Mouse (Mus musculus) adrenal gland, postnatal 10 days (tissue): ENCODE data around the gene Maip1. TPM values are rescaled to one million over a fixed set of nuclear protein-coding genes. Genes with fewer than 3 reads are reported as not detected.

Source experiments
- DNase-seq: peaks from one replicate; pipeline ENCODE4 v3.0.0; 2021; ENCODE audit warnings: mixed read lengths
- long read RNA-seq, 2 experiments: library from polyadenylated mRNA; stranded (forward); transcript quantifications; one replicate each; pipeline ENCODE4 v2.0.0; 2021
- total RNA-seq, 2 experiments: library from RNA; stranded (reverse); gene quantifications; 2 replicates each; pipeline ENCODE4 v1.2.3; 2021

The Maip1 gene
- 10 to 100 TPM; 13.8 to 14.9 TPM for total RNA-seq
- long read RNA-seq, experiment 1, transcript Maip1-201 (5 exons, 3,540 nt), result major isoform, 70 of 71 reads
- long read RNA-seq, experiment 1, partial matches to known transcripts, result 0 of 71 reads
- long read RNA-seq, experiment 1, other reads (novel, unspliced or antisense), result 1 of 71 reads
- long read RNA-seq, experiment 2, transcript Maip1-201 (5 exons, 3,540 nt), result major isoform, 37 of 41 reads
- long read RNA-seq, experiment 2, partial matches to known transcripts, result 3 of 41 reads
- long read RNA-seq, experiment 2, other reads (novel, unspliced or antisense), result 1 of 41 reads

- DNase-seq, result peak; percentile 86
Observed at GRCm38 (mm10) chr1:57406187-57407151, at the start of gene Maip1, which contains the start of gene Tyw5. Gene Maip1, plus strand, starts transcription at chr1:57406328. Gene Tyw5, minus strand, starts transcription at chr1:57407101.

- DNase-seq, result no peak
Observed at GRCm38 (mm10) chr1:57358546-57358945, 47.6 kb upstream of the Maip1 start.

DNA sequence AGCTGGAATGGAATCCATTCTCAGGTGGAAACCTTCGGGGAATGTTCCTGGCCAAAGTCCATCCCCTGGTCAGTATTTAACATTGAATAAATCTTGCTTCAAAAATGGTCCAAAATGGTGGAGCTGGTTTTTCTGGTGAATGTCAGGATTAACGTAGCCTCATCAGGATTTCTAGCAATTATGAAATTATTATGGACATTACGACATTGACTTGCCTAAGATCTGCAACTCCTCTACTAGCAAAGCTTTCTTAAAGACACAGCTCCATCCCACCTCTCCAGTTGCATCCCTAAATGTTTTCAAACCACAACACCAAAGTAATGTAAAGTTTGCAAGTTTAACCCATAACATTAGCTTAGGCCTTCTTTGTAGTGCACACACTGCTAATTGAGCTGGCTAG lies 38.7 kb upstream of the Maip1 start:
- no peak for DNase-seq

- no peak for DNase-seq
Observed at GRCm38 (mm10) chr1:57369111-57369510, 37.0 kb upstream of the Maip1 start.

DNA sequence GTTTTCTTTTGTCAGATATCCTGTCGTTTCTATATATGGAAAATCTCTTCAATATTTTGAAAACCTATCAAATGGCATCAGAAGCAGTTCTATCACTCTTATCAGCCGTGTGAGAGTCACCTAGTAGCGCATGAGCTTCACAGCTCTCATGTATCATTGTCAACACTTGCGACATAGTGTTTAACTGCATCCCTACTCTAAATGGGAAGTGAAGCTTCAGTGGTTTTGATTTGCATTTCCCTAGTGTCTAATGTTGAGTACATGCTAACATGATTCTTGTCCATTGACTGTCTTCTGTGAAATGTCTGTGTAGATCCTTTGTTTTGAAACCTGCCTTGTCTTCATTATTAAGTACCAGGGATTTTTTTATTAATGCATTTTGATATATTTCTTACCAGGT lies 35.7 kb upstream of the Maip1 start:
- DNase-seq, result no peak

DNA sequence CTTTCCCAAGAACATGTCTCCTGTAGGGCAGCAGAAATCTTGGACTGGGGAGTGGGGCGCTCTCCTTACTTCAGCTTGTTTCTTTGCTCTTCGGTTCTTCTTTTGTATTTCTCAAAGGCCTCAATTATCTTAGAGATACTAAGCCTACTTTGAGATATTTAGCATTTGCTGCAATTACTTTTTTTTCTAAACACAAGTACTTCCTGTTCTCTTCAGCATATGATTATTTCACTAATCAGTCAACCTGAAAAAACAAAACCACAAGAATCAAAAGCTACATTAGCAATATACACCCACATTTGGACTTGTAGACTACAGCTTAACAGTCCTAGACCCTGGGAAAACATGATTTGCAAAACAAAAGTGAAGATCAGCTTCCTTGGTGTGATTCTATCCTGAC lies 30.9 kb upstream of the Maip1 start:
- DNase-seq, result no peak

DNA sequence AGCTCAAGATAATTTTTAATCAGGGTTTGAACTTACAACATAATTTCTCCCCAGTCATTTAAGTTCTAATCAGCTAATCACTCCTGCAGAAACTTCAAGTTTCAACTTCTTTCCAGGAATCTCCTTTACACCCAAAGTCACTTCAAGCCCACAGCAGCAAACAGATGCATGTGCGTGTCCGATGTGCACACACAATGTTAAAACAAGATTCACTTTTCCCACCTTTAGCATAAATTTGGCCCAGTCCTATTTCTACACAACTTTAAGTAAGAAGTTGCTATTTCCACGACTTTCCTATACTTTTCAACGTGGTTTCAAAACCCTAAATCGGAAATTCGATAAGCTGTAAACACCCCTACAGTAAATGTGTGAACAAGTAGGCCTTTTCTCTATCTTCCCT lies 29.3 kb upstream of the Maip1 start:
- no peak for DNase-seq

GRCm38 (mm10) chr1:57377376-57378341 lies 28.5 kb upstream of the Maip1 start, which contains the start of gene 1700066M21Rik:
Gene 1700066M21Rik, plus strand, starts transcription at chr1:57377620.
- DNase-seq, result peak; percentile 97

DNA sequence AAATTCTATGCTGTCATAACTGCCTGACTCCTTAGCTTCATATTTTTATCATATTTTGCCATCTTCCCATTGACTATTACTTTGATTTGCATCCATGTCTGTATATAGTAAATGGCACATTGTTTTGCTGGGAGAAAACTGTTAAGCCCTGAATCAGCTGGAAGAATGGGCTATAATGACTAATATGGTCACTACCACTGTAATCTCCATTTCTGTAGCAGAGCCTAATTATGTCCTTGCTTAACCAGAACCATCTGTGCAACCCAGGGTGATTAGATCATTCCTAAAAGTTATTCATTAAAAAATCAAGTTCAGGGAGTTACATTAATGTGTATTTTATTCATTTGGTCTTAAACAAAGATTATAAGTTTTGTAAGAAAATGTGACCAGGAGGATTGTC lies 19.6 kb upstream of the Maip1 start:
- no peak for DNase-seq

GRCm38 (mm10) chr1:57387876-57388275 lies 18.3 kb upstream of the Maip1 start:
- DNase-seq, result no peak

- no peak for DNase-seq
Observed at GRCm38 (mm10) chr1:57388402-57389155, 17.5 kb upstream of the Maip1 start.

DNA sequence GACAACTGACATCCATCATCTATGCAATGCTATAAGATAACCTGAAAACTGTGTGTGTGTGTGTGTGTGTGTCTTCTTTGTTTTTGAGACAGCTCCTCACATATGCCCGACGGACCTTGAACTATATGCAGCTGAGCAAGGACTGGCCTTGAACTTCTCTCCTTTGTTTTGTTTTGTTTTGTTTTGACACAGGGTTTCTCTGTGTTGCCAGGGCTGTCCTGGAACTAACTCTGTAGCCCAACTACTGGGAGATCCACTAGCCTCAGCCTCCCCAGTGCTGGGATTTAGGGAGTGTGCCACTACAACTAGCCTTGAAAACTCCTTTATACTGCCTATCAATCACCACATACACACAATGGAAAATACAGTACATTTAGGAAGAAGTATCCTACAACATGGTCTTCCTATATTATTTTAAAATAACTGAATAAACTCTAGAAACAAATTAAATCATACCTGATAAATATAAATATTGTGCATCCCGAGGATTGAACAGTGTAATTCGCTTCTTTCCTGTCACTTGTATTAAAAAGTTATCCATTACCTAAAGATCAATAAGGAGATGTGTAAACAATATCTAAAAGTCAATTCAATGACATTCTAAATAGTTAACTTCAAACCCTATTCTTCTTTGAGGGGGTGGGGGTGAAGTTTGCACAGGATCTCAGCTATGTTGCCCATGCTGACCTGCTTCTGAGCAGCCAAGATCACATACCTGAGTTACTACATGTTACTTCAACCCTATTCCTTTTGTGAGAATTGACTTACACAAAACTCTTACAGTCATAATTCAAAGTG lies 14.9 kb upstream of the Maip1 start:
- no peak for DNase-seq

GRCm38 (mm10) chr1:57392417-57392816 lies 13.7 kb upstream of the Maip1 start:
- DNase-seq, result peak; percentile 16

DNA sequence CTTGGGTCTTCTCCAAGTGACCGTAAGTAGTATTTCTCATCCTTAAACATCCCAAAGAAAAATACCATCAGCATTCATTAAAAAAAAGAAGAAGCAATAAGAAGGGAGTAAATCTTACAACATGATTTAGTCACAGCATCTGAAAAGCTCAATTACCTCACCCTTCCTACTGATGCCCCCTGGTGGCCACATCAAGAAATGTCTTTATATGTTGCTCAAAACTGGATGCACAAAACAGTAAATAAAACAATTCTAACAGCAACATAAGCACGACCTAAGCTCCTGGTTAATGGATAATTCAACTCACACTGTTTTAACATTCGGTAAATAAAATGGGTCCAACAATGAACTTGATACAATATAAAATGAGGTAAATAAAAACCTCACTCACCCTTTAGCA lies 12.1 kb upstream of the Maip1 start:
- peak; percentile 70 for DNase-seq

DNA sequence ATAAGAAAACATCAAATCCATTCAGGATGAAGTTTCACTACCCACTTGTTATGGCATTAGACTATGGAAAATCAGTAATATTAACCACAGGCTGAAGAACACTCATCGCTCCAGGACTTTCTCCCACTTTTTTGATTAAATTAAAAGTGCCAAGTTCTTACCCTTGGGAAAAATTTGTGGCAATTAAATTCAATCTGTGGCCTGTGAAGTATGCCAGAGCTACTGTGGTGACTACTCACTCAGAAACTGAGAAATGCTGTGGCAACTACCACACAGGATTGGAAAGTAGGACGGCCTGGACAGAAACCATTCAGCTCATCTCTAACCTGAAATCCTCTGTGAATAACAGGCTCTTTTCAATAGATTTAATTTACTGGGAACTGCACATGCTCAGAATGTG lies 5.8 kb upstream of the Maip1 start:
- no peak for DNase-seq

DNA sequence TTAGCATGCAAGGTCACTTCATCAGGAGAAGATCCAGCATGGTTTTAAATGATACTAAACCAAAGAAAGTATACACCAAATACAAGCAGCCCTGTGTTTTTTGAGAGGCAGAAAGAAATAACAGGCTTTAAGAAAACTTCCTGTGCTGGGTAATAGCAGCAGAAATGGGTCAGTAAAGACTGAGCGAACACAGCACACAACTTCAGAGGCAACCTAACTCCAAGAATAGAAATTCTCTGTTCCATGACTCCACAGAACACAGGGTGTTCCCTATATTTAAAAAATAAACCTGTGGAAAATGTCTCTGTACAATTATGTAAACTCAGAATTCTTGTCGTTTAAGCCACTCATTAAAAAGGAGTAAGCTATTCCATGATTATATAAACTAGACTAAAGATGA lies 5.3 kb upstream of the Maip1 start:
- no peak for DNase-seq

- no peak for DNase-seq
Observed at GRCm38 (mm10) chr1:57402116-57402515, 4.0 kb upstream of the Maip1 start.

DNA sequence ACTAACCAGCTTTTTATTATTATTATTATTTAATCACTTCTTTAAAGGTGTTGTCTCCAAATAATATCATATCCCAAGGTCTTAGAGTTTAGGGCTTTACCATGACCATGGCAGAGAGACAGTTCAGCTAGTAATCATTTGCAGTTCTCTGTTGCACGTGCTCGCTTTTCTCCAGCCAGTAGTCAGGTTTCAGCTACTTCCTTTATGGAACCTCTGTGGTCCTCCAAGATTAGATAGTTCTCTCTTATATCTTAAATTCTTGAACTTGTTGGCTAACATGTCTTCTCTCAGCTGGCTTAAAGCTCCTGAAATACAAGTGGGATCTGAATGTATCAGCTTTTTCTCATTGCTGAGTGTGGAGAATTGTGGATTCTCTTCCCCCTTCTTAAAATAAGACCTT lies 2.9 kb downstream of the Maip1 start:
- no peak for DNase-seq

- no peak for DNase-seq
Observed at GRCm38 (mm10) chr1:57413397-57413796, 7.3 kb downstream of the Maip1 start.

GRCm38 (mm10) chr1:57423696-57424095 lies 17.6 kb downstream of the Maip1 start:
- DNase-seq, result no peak
